Mouse (Mus musculus) layer of hippocampus, postnatal 10 days (tissue): Measurements from ENCODE around the gene Prss56. TPM values are rescaled to one million over a fixed set of nuclear protein-coding genes. Genes with fewer than 3 reads are reported as not detected.

Experiments used
- DNase-seq, 2 experiments: peaks; one replicate each; pipeline ENCODE4 v3.0.0; 2021; ENCODE audit warnings: low spot score in 2 of 2
- total RNA-seq, 2 experiments: library from RNA; stranded (reverse); gene quantifications; 2 replicates each; pipeline ENCODE4 v1.2.3; 2021

The Prss56 gene
- total RNA-seq, 2 experiments from 2014 or later, result 0.32 TPM; not detected in 1

DNA sequence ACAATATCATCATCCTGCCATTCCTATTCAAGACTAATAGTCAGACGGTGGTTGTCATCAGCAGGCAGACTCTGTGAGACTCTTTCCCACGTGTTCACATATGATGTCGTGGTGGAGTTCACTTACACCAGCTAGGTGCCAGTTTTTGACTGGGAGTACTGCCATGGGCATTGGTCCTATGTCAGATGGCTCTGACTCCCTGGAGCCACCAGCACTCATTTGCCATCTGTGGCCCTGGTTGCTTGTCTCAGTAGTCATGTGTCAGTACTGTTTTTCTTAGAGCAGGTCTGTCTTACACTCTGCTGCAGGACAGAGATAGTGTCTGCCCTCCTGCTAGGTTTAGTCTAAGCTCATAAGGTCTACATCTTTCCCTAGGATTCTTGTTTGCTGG, 44.0 kb downstream of the Prss56 start:
- DNase-seq, result no peak

- DNase-seq, result no peak
These were observed 47.5 kb downstream of the Prss56 start for GRCm38 (mm10) chr1:87230606-87231005.

DNA sequence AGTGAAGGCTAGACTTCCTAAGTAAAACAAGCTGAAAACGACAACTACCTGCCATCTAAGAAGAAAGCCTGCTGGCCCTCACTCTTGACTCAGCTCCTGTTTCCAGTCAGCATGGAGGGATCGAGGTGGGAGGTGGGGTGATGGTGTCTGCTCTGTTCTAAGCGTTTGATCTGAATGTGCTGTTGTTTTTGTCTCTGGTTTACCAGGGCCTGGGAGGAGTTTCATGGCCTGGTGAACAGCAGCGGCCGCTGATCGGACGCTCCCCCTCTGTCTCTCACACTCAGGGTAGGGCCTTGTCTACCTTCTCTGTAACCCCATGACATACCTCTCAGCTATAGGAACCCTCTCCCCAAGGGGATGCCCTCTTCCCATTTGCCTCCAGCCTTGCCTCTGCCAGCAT, 49.1 kb downstream of the Prss56 start:
- DNase-seq, result no peak

Other genes starting within 250 kb of the Prss56 start
- not detected for gene Alppl2, start 93.4 kb upstream of the Prss56 start, total RNA-seq
- gene Alpi, start 81.7 kb upstream of the Prss56 start, total RNA-seq, result not detected
- not detected for gene Akp3, start 58.3 kb upstream of the Prss56 start, total RNA-seq
- gene Ecel1, start 26.8 kb upstream of the Prss56 start, total RNA-seq, result 1 to 10 TPM; 4.1 to 4.5 TPM
- gene Chrnd, start 7.3 kb downstream of the Prss56 start, total RNA-seq, result not detected
- gene Chrng, start 21.3 kb downstream of the Prss56 start, total RNA-seq, result not detected
- 10 to 100 TPM; 81.5 to 82.8 TPM for gene Eif4e2, start 30.6 kb downstream of the Prss56 start, total RNA-seq
- gene Efhd1, start 81.0 kb downstream of the Prss56 start, total RNA-seq, result 1 to 10 TPM; 7.2 to 7.7 TPM
- gene Gigyf2, start 143.7 kb downstream of the Prss56 start, total RNA-seq, result 10 to 100 TPM; 83.0 to 91.2 TPM
- gene Kcnj13, start 211.4 kb downstream of the Prss56 start, total RNA-seq, result 1 to 10 TPM in 1 of 2 experiments, under 1 TPM in 1; 0.78 to 3.3 TPM